ENCODE assay signal across 8 mouse cellular contexts in the genomic region with DNA sequence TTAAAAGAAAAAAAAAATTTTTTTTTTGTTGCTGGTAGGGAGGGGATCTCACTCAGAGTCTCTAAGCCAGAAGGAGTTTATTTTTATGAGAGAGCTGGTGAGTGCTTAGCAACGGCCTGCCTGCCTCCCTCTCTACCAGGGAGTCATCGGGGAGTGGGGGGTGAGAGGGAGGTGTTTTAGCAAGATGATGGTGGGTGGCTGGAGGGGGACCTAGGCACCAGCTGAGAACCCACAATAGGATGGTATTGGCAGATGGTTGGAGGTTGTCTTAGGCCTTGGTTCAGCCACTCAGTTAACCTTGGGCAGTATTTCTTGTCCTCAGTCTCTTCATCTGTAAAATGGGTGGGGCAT. TPM values are rescaled to one million over a fixed set of nuclear protein-coding genes. Genes with fewer than 3 reads are reported as not detected.
DNase-seq lines count a peak whose midpoint lies in the region; ATAC-seq lines count a peak whose summit lies in the region.

No protein-coding gene starts in this region.

- no peak for DNase-seq in heart, adult 11 months
- peak; percentile 87 for DNase-seq in brain, adult 2 months (ENCODE audit: low read depth, low spot score)
- DNase-seq in hindbrain, embryonic 10.5 days (ENCODE audit: low spot score), result no peak
- DNase-seq in right cerebral cortex, postnatal 25 days, result peak; percentile 66
- no peak for DNase-seq in ovary, postnatal 10 days (ENCODE audit: low spot score)

- WGBS in heart, embryonic 13.5 days, result 32% methylated on average over 2 of the region's 2 CpGs
- 42% methylated on average over 2 of the region's 2 CpGs for WGBS in hindbrain, embryonic 10.5 days
- 18% methylated on average over 2 of the region's 2 CpGs for WGBS in limb, embryonic 15.5 days

- peaks cover 5% of the 10 kb centered on the region; the same call in 1 of the 2 replicates for H3K36me3 ChIP-seq in heart, embryonic 13.5 days
- peaks cover 4% of the 10 kb centered on the region for H3K36me3 ChIP-seq in hindbrain, embryonic 10.5 days
- no peaks in the 10 kb centered on the region; the same call in 1 of the 2 replicates for H3K36me3 ChIP-seq in limb, embryonic 15.5 days

- H3K4me1 ChIP-seq in heart, embryonic 13.5 days, result peaks cover 70% of the 10 kb centered on the region
- peaks cover 75% of the 10 kb centered on the region for H3K4me1 ChIP-seq in hindbrain, embryonic 10.5 days (replicated peaks)
- H3K4me1 ChIP-seq in limb, embryonic 15.5 days, result peaks cover 61% of the 10 kb centered on the region

- peak overlapping the region; percentile 94 for H3K27ac ChIP-seq in heart, embryonic 13.5 days (replicated peaks)
- H3K27ac ChIP-seq in hindbrain, embryonic 10.5 days, result 0 out of 2 replicates have a peak overlapping the region, but pooled peaks have one; percentile 6
- no peak overlapping the region for H3K27ac ChIP-seq in limb, embryonic 15.5 days

- H3K9ac ChIP-seq in heart, embryonic 13.5 days, result peak overlapping the region; percentile 98
- H3K9ac ChIP-seq in limb, embryonic 15.5 days, result no peak overlapping the region

- no peaks in the 10 kb centered on the region for H3K27me3 ChIP-seq in heart, embryonic 13.5 days (replicated peaks)
- no peaks in the 10 kb centered on the region for H3K27me3 ChIP-seq in hindbrain, embryonic 10.5 days (ENCODE audit: insufficient read depth, poor library complexity, severe bottlenecking)
- no peaks in the 10 kb centered on the region for H3K27me3 ChIP-seq in limb, embryonic 15.5 days

- no peaks in the 10 kb centered on the region for H3K9me3 ChIP-seq in heart, embryonic 13.5 days
- H3K9me3 ChIP-seq in hindbrain, embryonic 10.5 days, result no peaks in the 10 kb centered on the region
- H3K9me3 ChIP-seq in limb, embryonic 15.5 days, result no peaks in the 10 kb centered on the region

- peak overlapping the region; percentile 94 for H3K4me2 ChIP-seq in heart, embryonic 13.5 days
- peak overlapping the region; percentile 94 for H3K4me2 ChIP-seq in limb, embryonic 15.5 days

- peak overlapping the region; percentile 91 for H3K4me3 ChIP-seq in heart, embryonic 13.5 days
- peak overlapping the region; percentile 82 for H3K4me3 ChIP-seq in hindbrain, embryonic 10.5 days
- peak overlapping the region; percentile 95 for H3K4me3 ChIP-seq in limb, embryonic 15.5 days

- ATAC-seq in heart, embryonic 13.5 days (ENCODE audit: extremely low read depth, insufficient number of reproducible peaks, low FRiP score, low TSS enrichment), result no peak
- ATAC-seq in limb, embryonic 15.5 days (ENCODE audit: insufficient number of reproducible peaks, low FRiP score, low TSS enrichment, low read depth), result no peak
- ATAC-seq in megakaryocyte-erythroid progenitor cell, adult 5-6 weeks (replicated peaks; ENCODE audit: low FRiP score, low TSS enrichment, poor library complexity, severe bottlenecking), result no peak

RNA-seq across cellular contexts. Expression of a gene that starts 1.7 kb away (rescaled TPM):
- polyA plus RNA-seq in heart, embryonic 13.5 days (2015; fragmentation: Nextera tagmentation; extraction: Ambion mirVana), result 59.4 and 60.0 TPM in 2 replicates
- 58.9 and 60.0 TPM in 2 replicates for polyA plus RNA-seq in hindbrain, embryonic 10.5 days (2016; fragmentation: Nextera tagmentation; extraction: Ambion mirVana)
- 44.5 and 46.8 TPM in 2 replicates for polyA plus RNA-seq in limb, embryonic 15.5 days (2015; fragmentation: Nextera tagmentation; extraction: Ambion mirVana)
- total RNA-seq in megakaryocyte-erythroid progenitor cell, adult 5-6 weeks (2014; fragmentation: Nextera tagmentation), result 34.0 and 48.8 TPM in 2 replicates
- 19.8 and 21.3 TPM in 2 replicates for total RNA-seq in megakaryocyte-erythroid progenitor cell, adult 5-6 weeks (2017)

Comparison
In these comparisons a context has a peak if more than half of its experiments do, and no peak if none do; other contexts are left out.
1. DNase-seq: peak in brain, adult 2 months (single experiment) and right cerebral cortex, postnatal 25 days (single experiment); none in heart, adult 11 months (single experiment), hindbrain, embryonic 10.5 days (single experiment) and ovary, postnatal 10 days (single experiment).
2. Peak in every context shown above with its lines, with median percentiles within 50 percentile points of each other: H3K4me3 ChIP-seq.